Mouse (Mus musculus) adipocyte (in vitro differentiated cells): ENCODE results near the gene Caly.
A peak's percentile ranks its signal among the peaks of the same experiment; 100 is the strongest.

Source experiments
- DNase-seq: peaks from one replicate; pipeline ENCODE4 v3.0.0-alpha.2; 2016; ENCODE audit warnings: low spot score

Gene Caly

GRCm38 (mm10) chr7:140081408-140082241, 723 bp downstream of the Caly start:
- no peak for DNase-seq

- no peak for DNase-seq
These were observed 1.7 kb downstream of the Caly start for GRCm38 (mm10) chr7:140080503-140081156.

GRCm38 (mm10) chr7:140078711-140079110, 3.6 kb downstream of the Caly start:
- DNase-seq, result peak; percentile 74

- DNase-seq, result no peak
These were observed 4.7 kb downstream of the Caly start for GRCm38 (mm10) chr7:140077698-140078097.

GRCm38 (mm10) chr7:140070042-140070711, 12.2 kb downstream of the Caly start:
- DNase-seq, result no peak

- DNase-seq, result no peak
These were observed 15.0 kb downstream of the Caly start for GRCm38 (mm10) chr7:140067397-140067796.

- DNase-seq, result peak; percentile 44
These were observed 19.3 kb downstream of the Caly start for GRCm38 (mm10) chr7:140063092-140063491.

GRCm38 (mm10) chr7:140062307-140062706, 20.0 kb downstream of the Caly start:
- DNase-seq, result no peak

GRCm38 (mm10) chr7:140061832-140062130, 20.6 kb downstream of the Caly start:
- DNase-seq, result no peak

- DNase-seq, result no peak
These were observed 21.2 kb downstream of the Caly start for GRCm38 (mm10) chr7:140060936-140061831.

GRCm38 (mm10) chr7:140059601-140060000, 22.7 kb downstream of the Caly start:
- no peak for DNase-seq

- no peak for DNase-seq
These were observed 23.8 kb downstream of the Caly start for GRCm38 (mm10) chr7:140058528-140058927.

- no peak for DNase-seq
These were observed 24.6 kb downstream of the Caly start for GRCm38 (mm10) chr7:140057413-140058407.

GRCm38 (mm10) chr7:140054124-140054523, 28.2 kb downstream of the Caly start:
- no peak for DNase-seq

GRCm38 (mm10) chr7:140049115-140049689, 33.1 kb downstream of the Caly start:
- DNase-seq, result no peak

- no peak for DNase-seq
These were observed 33.8 kb downstream of the Caly start, which contains the start of gene Msx3 for GRCm38 (mm10) chr7:140048361-140049114. Gene Msx3, minus strand, starts transcription at chr7:140049089.

- DNase-seq, result no peak
These were observed 34.5 kb downstream of the Caly start for GRCm38 (mm10) chr7:140047811-140048311.

- DNase-seq, result no peak
These were observed 36.8 kb downstream of the Caly start for GRCm38 (mm10) chr7:140045546-140045945.

GRCm38 (mm10) chr7:140042728-140043127, 39.6 kb downstream of the Caly start:
- no peak for DNase-seq
